Mouse (Mus musculus): ENCODE measurements around the gene Ptpru. TPM values are rescaled to one million over a fixed set of nuclear protein-coding genes. Genes with fewer than 3 reads are reported as not detected.

Ptpru gene
- polyA plus RNA-seq, 1 experiment from 2014 or later: 10.5 TPM

DNA sequence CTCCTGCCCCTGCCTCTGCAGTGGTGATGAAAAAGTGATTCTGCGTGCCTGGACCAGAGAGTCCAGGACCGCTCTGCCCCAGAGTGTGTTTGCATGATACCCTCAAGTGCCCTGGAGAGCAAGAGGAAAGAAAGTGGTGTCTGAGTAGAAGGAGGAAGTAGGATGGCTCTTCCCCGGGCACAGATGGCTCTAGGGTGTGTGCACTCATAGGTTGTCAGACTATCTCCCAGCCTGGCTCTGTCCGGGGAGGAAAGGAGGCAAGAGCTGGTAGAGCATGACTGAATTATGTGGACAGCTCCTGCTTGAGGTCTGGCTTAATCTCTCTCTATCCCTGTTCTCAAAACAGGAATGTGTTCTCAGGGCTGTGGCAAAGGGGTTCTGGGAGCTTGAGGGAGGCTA lies 23.3 kb upstream of the Ptpru start:
- no peak overlapping the region for H3K9ac ChIP-seq
- no peak overlapping the region for H3K27ac ChIP-seq
- no peaks in the 10 kb centered on the region; the same call in 1 of the 2 replicates for H3K36me3 ChIP-seq
- ATAC-seq (ENCODE audit: insufficient read depth, low FRiP score, low read depth): no peak
- H3K4me3 ChIP-seq (replicated peaks): no peak overlapping the region
- no peak overlapping the region for H3K4me2 ChIP-seq
- H3K27me3 ChIP-seq (replicated peaks): no peaks in the 10 kb centered on the region
- H3K4me1 ChIP-seq: no peaks in the 10 kb centered on the region
- WGBS: 77% methylated on average over 4 of the region's 4 CpGs
- no peaks in the 10 kb centered on the region for H3K9me3 ChIP-seq

DNA sequence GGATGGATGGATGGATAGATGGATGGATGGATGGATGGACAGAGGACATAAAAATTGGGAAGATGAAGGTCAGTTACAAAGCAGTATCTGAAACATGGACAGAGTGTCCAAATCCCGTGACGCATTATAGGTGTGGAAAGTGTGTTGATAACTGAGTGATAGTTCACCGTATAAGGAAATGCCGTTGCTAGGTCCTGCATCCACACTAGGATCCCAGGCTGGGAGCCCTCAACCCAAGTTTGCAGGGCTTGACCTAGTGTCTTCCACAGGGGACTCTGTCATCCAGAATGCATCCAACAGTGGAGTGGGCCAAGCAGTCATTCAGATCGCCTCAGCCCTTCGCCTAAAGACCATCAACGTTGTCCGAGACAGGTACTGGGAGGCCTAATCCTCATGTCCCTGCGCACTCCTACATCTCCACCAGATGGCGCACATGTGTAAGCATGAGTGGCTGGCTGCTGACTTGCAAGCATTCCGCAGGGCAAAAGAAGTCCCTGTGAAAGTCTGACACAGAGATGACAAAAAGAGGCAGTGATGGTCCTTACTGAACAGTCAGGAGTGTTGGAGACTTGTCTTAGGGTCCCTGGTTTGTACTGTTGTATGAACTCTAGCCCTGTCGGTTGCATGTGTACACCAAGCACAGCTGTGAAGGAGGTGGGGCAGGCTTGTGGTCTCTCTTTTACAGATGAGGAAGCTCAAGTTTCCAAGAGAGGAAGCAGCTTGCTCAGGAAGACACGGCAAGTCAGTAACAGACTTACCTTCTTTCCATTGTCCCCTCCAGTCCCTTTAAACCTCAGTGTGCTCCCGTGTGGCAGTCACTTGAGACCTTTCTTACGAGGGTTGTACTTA lies 22.6 kb upstream of the Ptpru start:
- H3K4me1 ChIP-seq: no peaks in the 10 kb centered on the region
- no peak overlapping the region for H3K27ac ChIP-seq
- no peaks in the 10 kb centered on the region; the same call in 1 of the 2 replicates for H3K36me3 ChIP-seq
- no peak overlapping the region for H3K4me3 ChIP-seq (replicated peaks)
- H3K9me3 ChIP-seq: no peaks in the 10 kb centered on the region
- 46% methylated on average over 15 of the region's 15 CpGs for WGBS
- no peaks in the 10 kb centered on the region for H3K27me3 ChIP-seq (replicated peaks)
- ATAC-seq (ENCODE audit: insufficient read depth, low FRiP score, low read depth): no peak
- no peak overlapping the region for H3K4me2 ChIP-seq
- H3K9ac ChIP-seq: no peak overlapping the region

DNA sequence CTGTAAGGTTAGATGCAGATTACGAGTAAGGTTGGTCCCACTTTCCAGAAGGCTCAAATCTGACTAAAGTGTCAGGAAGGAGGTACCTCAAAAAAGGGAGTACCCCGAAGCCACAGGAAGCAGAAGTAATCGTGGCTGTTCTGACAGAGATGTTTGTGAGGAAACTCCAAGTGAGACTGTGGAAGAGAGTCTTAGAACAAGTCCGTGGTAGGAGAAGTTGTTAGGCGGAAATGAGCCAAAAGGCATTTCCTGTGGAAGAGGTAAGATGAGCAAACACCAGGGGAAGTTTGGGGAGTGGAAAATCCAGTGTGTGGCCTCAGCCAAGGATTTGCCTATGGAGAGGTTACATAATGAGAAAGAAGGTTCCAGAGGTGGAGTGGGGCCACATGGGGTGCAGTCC lies 16.9 kb upstream of the Ptpru start:
- Histone ChIP-seq H3K9ac (no peak overlapping the region), H3K9me3 (no peaks in the 10 kb centered on the region), H3K36me3 (no peaks in the 10 kb centered on the region; the same call in 1 of the 2 replicates), H3K4me3 (replicated peaks) (no peak overlapping the region), H3K27ac (no peak overlapping the region), H3K4me1 (peaks cover 2% of the 10 kb centered on the region; the same call in 1 of the 2 replicates), H3K4me2 (no peak overlapping the region), H3K27me3 (replicated peaks) (no peaks in the 10 kb centered on the region)
- ATAC-seq (ENCODE audit: insufficient read depth, low FRiP score, low read depth): no peak
- WGBS: 69% methylated on average over 5 of the region's 5 CpGs

DNA sequence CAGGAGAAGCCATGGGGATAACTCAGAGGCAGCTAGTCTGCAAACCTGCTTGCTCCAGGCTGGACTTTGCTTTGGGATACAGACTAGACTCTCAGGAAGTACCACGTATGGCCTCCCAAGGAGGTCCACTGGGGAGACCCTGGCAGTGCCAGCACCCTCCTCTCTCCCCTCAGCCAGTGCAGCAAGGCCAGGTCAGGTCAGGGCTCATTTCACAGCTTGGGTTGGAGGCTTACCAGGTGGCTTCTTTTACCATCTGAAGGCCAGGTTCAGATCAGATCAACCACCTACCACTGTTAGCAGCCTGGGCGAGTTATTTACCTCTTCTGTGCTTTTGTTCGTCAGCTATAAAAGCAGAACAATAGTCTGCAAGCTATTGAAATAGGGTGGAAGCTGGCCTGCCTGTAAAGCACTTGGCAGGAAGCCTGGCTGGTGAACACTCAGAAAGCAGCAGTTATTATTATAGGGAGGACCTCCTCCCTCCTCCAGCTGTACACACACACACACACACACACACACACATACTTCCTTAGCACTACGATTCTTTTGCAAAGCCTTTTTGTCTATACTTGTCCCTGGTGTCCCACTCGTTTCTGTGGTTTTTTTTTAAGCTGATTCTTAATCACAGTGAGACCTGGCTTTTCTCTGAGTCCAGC lies 12.0 kb upstream of the Ptpru start:
- no peak overlapping the region for H3K4me3 ChIP-seq (replicated peaks)
- peak overlapping the region; percentile 86 for H3K27ac ChIP-seq
- WGBS: 27% methylated on average over 5 of the region's 5 CpGs
- H3K9ac ChIP-seq: no peak overlapping the region
- H3K9me3 ChIP-seq: no peaks in the 10 kb centered on the region
- peak; percentile 57; the same call in 1 of the 2 replicates for ATAC-seq (ENCODE audit: insufficient read depth, low FRiP score, low read depth)
- no peak overlapping the region for H3K4me2 ChIP-seq
- peaks cover 4% of the 10 kb centered on the region; the same call in 1 of the 2 replicates for H3K4me1 ChIP-seq
- H3K27me3 ChIP-seq (replicated peaks): no peaks in the 10 kb centered on the region
- H3K36me3 ChIP-seq: 0 out of 2 replicates have a peak, but pooled peaks cover 12% of the 10 kb centered on the region

DNA sequence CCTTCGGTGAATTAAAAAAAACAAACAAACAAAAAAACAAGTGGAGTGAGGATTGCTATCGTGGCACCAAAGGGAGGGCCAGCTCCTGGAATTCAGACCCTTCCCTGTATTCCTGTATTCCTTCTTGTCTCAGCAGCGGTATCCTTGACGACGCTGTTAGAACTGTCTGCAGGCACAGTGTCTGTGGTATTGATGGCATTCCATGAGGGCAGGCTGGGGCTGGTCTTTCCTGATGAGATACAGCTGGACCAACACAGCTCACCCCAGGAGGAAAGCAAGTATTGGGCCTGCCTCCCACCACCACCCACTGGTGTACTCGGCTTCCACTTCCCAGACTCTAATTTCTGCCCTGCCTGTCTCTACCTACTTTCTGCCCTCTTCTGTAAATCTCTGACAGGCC lies 10.0 kb upstream of the Ptpru start:
- Histone ChIP-seq H3K27ac (no peak overlapping the region), H3K4me3 (replicated peaks) (no peak overlapping the region), H3K4me2 (no peak overlapping the region), H3K9me3 (no peaks in the 10 kb centered on the region), H3K27me3 (replicated peaks) (no peaks in the 10 kb centered on the region), H3K9ac (no peak overlapping the region), H3K4me1 (peaks cover 18% of the 10 kb centered on the region; the same call in 1 of the 2 replicates), H3K36me3 (0 out of 2 replicates have a peak, but pooled peaks cover 12% of the 10 kb centered on the region)
- 52% methylated on average over 6 of the region's 6 CpGs for WGBS
- ATAC-seq (ENCODE audit: insufficient read depth, low FRiP score, low read depth): no peak

DNA sequence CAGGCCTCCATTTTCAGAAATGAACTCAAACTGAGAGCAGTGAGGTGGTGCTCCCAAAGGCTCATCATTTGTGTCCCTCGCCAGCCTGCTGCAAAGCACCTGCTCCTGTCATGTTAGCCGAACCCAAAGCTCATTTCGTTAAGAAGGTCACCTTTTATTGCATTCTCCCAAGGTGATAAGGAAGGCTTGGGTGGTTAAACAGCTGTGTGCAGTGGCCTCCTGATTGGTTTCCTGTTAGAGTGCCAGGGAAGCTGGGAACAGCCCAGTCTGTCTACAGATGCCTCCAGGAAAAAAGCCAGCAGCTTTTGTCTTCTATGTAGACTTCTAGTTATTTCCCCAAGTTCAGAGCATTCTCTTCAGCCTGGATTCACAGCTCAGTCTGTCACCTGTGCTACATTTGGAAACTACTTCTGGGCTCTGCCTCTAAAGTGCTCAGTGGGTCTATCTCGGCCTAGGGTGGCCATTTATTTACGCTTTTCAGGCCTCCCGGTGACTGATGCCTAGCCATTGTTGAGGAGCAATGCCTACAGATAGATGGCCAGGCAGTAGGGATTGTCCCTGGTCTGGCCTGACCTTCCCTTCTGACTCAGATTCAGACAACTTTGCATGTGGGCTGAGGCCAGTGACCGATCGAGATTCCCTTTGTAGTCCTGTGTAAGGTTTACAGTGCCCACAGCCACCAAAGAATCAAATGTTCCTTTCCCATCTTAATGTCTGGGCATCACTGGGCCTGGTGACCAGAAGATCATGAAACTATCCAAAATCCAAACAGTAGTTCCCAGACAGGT lies 8.1 kb upstream of the Ptpru start:
- no peak overlapping the region for H3K27ac ChIP-seq
- peaks cover 18% of the 10 kb centered on the region; the same call in 1 of the 2 replicates for H3K4me1 ChIP-seq
- no peaks in the 10 kb centered on the region for H3K9me3 ChIP-seq
- 0 out of 2 replicates have a peak, but pooled peaks cover 12% of the 10 kb centered on the region for H3K36me3 ChIP-seq
- 75% methylated on average over 8 of the region's 8 CpGs for WGBS
- H3K9ac ChIP-seq: no peak overlapping the region
- H3K27me3 ChIP-seq (replicated peaks): no peaks in the 10 kb centered on the region
- ATAC-seq (ENCODE audit: insufficient read depth, low FRiP score, low read depth): no peak
- no peak overlapping the region for H3K4me3 ChIP-seq (replicated peaks)
- H3K4me2 ChIP-seq: no peak overlapping the region

DNA sequence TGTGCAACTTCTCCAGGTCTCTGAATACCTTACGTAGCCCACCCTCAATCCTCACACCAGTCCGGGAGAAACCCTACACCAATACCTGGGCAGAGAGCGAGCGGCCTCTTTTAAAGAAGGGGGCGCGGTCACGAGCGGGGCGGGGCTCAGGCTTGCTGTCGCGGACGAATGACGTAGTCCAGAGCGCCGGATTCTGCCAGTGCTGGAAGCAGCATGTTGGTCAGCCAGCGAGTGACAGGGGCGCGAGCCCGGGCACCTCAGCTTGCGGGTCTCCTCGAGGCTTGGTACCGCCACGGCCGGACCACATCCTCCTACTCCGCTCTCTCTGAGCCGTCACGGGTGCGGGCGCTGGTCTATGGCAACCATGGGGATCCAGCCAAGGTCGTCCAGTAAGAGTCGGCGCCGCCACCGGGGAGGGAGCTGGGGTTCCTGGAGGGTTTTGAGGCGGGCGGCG lies 5.2 kb upstream of the Ptpru start, which contains the start of gene Mecr:
Gene Mecr (plus strand): TSS at position 181 of the 454 bp plus-strand sequence.
- H3K9ac ChIP-seq: peak within 1 kb of the TSS; percentile 77
- peaks cover 4% of the 10 kb centered on the region; the same call in 1 of the 2 replicates for H3K27me3 ChIP-seq (replicated peaks)
- H3K9me3 ChIP-seq: no peaks in the 10 kb centered on the region
- 0 out of 2 replicates have a peak, but pooled peaks cover 2% of the 10 kb centered on the region for H3K36me3 ChIP-seq
- peak; percentile 74 for ATAC-seq (ENCODE audit: insufficient read depth, low FRiP score, low read depth)
- under 1% methylated on average over 37 of the region's 37 CpGs for WGBS
- H3K4me2 ChIP-seq: peak within 1 kb of the TSS; percentile 79
- H3K27ac ChIP-seq: no peak within 1 kb of the TSS
- H3K4me1 ChIP-seq: peaks cover 17% of the 10 kb centered on the region
- peak within 1 kb of the TSS; percentile 96 for H3K4me3 ChIP-seq (replicated peaks)

DNA sequence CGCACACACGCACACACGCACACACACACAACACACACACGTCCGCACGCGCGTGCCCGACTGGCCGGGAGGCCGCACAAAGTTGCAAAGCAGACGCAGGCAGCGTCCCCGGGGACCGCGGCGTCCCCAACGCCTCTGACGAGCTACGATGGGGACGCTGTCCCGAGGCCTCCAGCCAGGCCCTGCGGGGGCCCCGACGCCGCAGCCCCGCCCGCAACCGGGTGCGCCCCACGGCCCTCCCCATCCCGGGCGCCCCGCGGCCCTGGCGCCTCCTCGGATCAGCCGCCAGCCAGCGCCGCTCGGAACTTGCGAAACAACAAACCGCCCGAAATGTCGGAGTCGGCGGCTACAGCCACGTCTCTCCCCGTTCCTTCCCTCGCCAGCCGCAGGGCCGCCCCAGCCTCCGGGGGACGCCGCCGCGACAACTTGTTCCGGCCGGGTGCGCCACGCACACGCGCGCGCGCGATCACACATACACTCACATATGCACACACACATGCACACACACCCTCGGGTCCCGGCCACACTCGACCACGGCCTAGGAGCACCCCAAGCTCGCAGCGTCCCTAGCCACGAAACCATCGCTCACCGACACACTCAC lies 1.1 kb downstream of the Ptpru start:
- H3K4me2 ChIP-seq: peak overlapping the region; percentile 100
- no peak overlapping the region for H3K27ac ChIP-seq
- under 1% methylated on average over 72 of the region's 76 CpGs for WGBS
- H3K9ac ChIP-seq: peak overlapping the region; percentile 47
- peaks cover 20% of the 10 kb centered on the region for H3K27me3 ChIP-seq (replicated peaks)
- no peaks in the 10 kb centered on the region for H3K36me3 ChIP-seq
- no peaks in the 10 kb centered on the region for H3K9me3 ChIP-seq
- ATAC-seq (ENCODE audit: insufficient read depth, low FRiP score, low read depth): no peak
- H3K4me3 ChIP-seq (replicated peaks): peak overlapping the region; percentile 63
- peaks cover 19% of the 10 kb centered on the region; the same call in 1 of the 2 replicates for H3K4me1 ChIP-seq

DNA sequence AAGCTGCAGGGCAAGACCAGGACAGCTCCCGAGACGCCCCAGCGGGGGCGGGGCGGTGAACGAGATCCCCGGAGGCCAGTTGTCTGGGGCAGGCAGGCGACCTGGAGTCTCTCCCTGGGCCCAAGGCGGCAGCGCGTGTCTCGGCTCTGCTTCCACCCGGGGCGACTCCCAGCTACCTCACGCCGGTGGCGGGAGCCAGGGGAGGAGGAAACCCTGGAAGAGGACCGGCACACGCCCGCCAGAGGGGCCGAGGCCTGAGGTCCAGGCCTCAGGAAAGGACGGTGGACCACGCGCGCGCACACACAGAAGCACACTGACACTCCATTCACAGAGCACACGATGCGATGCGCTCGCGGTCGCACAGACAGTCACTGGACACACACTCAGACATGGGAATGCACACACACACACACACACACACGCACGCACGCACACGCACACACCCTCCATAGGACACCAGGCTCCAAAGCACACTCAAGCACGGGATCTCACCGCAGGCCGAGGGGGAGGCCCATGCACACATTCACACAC lies 1.7 kb downstream of the Ptpru start:
- H3K4me3 ChIP-seq (replicated peaks): peak overlapping the region; percentile 63
- H3K27me3 ChIP-seq (replicated peaks): peaks cover 20% of the 10 kb centered on the region
- no peaks in the 10 kb centered on the region for H3K9me3 ChIP-seq
- H3K9ac ChIP-seq: peak overlapping the region; percentile 47; the same call in 1 of the 2 replicates
- no peak for ATAC-seq (ENCODE audit: insufficient read depth, low FRiP score, low read depth)
- H3K36me3 ChIP-seq: no peaks in the 10 kb centered on the region
- no peak overlapping the region for H3K27ac ChIP-seq
- H3K4me2 ChIP-seq: peak overlapping the region; percentile 100
- H3K4me1 ChIP-seq: peaks cover 19% of the 10 kb centered on the region; the same call in 1 of the 2 replicates
- 4% methylated on average over 39 of the region's 39 CpGs for WGBS

DNA sequence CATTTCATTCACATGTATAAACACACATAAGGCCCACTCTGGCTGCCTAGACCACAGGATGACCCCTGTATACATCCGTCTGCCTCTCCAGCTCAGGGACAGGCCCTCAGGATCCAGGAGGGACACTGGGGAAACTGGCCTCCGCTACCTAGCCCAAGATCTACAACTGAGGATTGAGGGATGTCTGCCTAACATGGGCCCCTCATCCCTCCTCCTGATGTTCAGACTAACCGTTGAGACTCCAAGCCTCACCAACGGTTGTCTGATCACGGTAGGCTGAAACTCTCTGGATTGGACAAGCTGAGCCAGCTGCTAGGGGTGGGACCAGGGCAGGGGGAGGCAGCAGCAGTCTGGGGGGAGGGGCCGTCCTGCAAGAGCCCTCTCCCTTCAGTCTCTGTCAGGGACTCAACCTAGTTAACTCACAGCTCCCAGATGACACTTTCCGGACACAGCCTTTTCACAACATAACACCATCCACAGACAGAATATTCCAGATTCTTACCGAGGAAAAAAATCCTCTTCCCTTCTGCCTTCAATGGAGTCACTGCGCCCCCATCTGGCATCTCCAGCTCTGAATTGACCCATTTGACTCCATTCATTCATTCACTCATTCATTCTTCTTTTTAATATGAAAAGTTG lies 4.0 kb downstream of the Ptpru start:
- peaks cover 19% of the 10 kb centered on the region; the same call in 1 of the 2 replicates for H3K4me1 ChIP-seq
- H3K9ac ChIP-seq: no peak overlapping the region
- H3K4me3 ChIP-seq (replicated peaks): no peak overlapping the region
- no peaks in the 10 kb centered on the region for H3K36me3 ChIP-seq
- 29% methylated on average over 9 of the region's 9 CpGs for WGBS
- no peak overlapping the region for H3K27ac ChIP-seq
- H3K4me2 ChIP-seq: no peak overlapping the region
- ATAC-seq (ENCODE audit: insufficient read depth, low FRiP score, low read depth): no peak
- H3K27me3 ChIP-seq (replicated peaks): peaks cover 16% of the 10 kb centered on the region; the same call in 1 of the 2 replicates
- no peaks in the 10 kb centered on the region for H3K9me3 ChIP-seq
